Mouse (Mus musculus) G1E (cell line): ENCODE measurements around the gene Atp10a.

Experiments used
- CTCF ChIP-seq: IDR thresholded peaks from 2 replicates; pipeline ENCODE4 v1.5.1; 2012; ENCODE audit warnings: low read depth, low read length, inconsistent platforms, mixed read lengths
- POLR2AphosphoS5 ChIP-seq: IDR thresholded peaks from 2 replicates; pipeline ENCODE4 v1.6.1; 2012; ENCODE audit warnings: low read depth, low read length, inconsistent platforms; ENCODE audit not compliant: insufficient replicate concordance

DNA sequence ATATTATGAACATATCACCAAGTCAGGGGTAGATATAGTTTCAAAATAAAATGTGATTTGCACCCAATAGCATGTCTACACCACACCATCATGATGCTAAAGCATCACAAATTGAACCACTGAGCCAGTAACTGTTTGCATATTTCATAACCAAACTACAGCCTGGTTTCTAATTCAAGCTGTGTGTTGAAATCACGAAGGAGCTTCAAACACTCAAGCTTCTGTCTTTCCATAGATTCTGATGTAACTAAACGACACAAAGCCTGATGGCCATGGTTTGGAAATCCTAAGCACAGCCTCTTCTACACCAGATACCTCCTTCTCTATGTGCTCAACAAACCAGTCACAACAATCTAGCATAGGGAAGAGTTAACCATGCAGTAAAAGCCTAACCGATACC, 207.2 kb downstream of the Atp10a start:
- no peak for TF ChIP-seq CTCF
- no peak for TF ChIP-seq POLR2AphosphoS5
